Mouse (Mus musculus) urinary bladder, postnatal 10 days (tissue): ENCODE data around the gene Vmn1r4.

Experiments used
- DNase-seq: peaks from one replicate; pipeline ENCODE4 v3.0.0; 2022; ENCODE audit warnings: low spot score

The Vmn1r4 gene

GRCm38 (mm10) chr6:56916279-56916678 lies 7.5 kb upstream of the Vmn1r4 start:
- no peak for DNase-seq

DNA sequence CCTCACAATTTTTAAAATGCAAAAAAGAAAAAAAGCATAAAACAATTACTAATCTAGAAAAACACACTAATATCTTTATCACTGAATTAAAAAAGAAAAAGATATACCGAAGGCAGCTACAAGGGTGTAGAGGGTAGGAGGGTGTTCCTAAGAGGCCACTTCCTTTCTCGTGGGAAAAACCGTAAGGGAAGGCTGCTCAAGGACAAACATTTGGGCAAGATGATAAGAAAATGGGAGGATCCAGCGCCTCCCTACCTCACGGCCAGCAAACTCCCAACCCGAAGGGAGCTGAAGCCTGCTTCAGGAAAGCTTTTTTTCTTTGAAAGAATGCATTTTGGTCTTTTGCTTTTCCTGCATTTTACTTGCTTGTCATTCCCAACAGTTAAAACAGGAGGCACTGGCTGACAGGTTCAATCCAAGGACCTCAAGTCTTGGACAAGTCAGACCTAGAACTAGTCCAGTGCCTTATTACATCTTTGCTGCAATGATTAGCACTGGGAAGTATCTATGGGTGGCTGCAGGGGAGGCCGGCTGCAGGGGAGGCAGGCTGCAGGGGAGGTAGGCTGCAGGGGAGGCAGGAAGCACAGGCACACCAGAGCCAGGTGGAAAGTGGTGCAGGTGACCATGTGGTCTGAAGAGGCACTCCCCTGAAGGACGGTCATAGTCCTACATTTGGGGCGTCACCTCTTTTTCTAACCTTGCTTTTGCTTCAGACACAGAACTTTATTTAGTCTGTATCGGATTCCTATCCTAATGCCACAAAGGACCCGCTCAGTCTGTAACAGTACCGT lies 6.0 kb upstream of the Vmn1r4 start:
- no peak for DNase-seq

GRCm38 (mm10) chr6:56919330-56920044 lies 4.3 kb upstream of the Vmn1r4 start:
- DNase-seq, result no peak

GRCm38 (mm10) chr6:56920222-56921092 lies 3.4 kb upstream of the Vmn1r4 start:
- DNase-seq, result no peak

DNA sequence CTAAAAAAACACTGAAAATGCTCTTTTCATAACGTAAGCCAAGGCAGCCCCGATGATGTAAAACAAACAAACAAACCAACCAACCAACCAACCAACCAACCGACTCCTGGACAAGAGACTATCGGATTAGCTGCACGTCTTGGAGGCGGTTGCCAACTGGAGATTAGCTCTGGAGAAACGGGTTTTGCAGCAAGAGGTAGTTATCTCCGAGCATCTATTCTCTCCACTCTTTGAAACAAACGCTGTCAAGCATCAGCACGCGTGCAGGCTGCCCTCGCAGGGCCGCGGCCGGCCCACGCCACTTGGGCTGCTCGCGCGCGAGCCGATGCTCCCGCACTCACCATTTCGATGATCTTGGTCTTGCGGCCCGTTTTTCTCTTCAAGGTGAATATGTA lies 487 bp upstream of the Vmn1r4 start:
- no peak for DNase-seq

DNA sequence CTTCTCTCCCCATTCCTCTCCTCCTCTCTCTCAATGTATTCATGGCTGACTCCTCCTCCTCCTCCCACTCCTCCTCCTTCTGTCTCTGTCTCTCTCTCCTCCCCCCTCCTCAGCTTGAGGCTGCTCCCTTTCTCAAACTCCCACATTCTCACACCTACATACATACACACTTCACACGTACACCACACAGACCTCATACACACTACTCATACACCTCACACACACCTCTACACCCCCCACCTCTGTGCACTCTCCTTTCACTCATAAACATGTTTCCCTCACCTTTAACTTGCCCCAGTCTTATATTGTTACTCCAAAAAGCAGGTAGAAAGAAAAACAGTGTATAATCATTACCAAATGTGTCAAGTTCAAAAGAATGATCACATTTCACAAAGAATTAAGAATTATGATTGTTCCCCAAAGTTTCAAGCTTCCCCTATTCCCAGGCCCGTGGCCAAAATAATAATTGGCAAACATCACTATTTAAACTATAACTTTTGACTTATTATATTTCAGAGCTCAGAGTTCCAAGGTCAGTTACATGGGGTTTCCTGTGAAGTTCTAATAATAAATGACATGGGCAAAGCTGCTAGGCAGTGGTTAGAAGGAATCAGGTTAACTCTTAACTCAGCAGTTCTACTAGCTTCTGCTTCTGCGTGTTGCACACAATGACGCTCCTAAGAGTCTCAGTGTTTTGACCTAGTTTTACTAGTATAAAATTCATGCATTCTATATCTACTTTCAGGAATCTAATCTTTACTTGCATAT lies 8.0 kb downstream of the Vmn1r4 start:
- no peak for DNase-seq

DNA sequence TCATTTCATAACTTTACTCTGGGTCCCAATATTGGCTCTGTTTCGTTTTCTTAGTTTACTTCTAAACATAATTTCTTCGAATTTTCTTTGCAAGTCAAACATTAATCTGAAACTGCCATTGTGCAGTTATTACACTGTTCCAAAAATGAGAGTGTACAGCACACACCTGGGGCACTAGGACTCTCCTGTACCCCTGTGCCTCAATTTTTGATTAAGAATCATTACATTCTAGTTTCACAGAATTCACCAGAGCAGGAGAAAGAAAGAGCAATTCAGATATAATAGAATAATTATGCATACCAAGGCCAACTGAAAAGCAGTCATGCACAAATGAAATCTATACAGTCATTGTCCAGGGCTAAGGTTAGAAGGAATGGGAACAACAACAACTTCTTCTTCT lies 8.6 kb downstream of the Vmn1r4 start:
- DNase-seq, result no peak

DNA sequence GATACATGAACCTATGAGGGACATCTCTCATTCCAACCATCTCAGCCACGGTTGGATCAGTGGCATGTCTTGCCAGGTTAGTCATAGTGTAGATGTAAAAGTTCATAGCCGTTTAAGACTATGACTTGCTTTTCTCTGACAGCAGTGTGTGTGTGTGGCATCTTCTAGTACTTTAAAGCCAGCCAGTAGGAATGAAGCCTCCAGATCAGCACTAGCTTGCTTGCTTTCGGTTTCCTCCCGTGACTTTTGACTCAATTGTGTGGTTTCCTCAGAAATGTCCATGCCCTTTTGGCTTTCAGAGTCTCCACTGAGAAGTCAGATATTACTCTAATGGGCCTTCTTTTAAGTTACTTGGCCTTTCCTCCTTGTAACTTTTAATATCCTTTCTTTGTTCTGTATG lies 10.6 kb downstream of the Vmn1r4 start:
- no peak for DNase-seq

- DNase-seq, result no peak
Measured at GRCm38 (mm10) chr6:56956436-56956835, 32.6 kb downstream of the Vmn1r4 start.

GRCm38 (mm10) chr6:56969973-56970372 lies 46.2 kb downstream of the Vmn1r4 start, which contains the start of gene Vmn1r5:
Gene Vmn1r5, plus strand, starts transcription at chr6:56970273.
- no peak for DNase-seq

GRCm38 (mm10) chr6:56996943-56997342 lies 73.1 kb downstream of the Vmn1r4 start, which contains the start of gene Vmn1r6:
Gene Vmn1r6, plus strand, starts transcription at chr6:56997243.
- DNase-seq, result no peak
